Mouse (Mus musculus): ENCODE data around the gene Sqor.

Gene Sqor

DNA sequence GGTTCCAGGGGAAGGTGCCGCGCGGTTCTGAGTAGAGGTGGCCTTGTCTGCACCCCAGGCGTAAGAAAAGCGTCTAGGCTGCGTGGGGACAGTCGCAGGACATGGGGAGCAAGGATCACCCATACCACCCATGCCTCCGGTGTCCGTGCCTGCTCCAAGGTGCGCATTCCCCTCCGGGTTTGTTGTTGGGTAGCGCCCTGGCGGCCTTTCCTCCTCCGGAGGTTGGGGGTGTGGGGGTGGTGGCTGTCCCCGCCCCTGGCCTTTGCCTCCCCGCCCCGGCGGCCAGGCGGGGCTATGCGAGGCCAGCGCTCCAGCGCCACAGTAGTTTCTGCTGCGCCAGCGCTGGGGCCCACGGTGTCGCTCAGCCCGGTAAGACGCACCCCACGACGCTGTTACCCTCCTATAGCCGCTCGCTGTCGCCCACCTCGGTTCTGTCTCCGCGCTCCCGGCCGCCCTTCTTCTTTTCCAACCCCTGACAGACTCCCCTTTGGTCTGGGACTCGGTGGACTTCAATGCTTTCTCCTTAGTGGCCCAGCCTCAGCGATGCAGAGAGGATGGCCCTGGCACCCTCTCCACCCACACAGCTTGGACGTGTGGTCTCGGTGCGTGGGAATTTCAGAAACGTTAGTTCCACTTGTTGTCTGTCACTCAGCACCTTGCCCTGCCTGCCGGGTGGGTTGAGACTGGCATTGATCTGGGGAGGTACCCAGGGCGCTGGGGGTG is at the start of gene Sqor:
Gene Sqor (plus strand): TSS at position 167 of the 723 bp plus-strand sequence.
- peak; percentile 72 to 74 for DNase-seq (ENCODE audit: low spot score in 2 of 2)

DNA sequence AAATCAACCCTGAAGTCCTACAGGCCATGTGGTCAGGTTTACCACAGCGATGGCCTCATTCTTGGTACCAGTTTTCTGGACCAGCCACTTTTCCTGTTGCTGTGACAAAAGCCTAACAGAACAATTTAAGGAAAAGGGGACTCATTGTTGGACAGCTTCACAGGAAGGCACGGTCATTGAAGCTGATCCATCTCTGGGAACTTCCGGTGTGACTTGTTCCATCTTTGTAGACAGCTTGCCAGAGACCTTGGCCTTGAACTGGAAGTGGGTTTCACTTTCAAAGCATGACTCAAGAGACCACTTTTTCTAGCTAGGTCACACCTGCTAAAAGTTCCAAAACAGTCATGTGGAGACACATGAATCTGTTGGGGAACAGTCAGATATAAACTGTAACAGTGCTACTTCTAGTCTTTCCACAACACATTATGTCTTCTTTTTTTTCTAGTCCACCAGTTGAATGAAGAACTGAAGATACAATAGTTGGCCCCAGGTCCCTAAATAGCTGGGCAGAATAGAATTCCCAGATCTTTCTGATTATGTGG is 48.7 kb upstream of the Sqor start:
- DNase-seq (ENCODE audit: low spot score in 2 of 2): no peak

DNA sequence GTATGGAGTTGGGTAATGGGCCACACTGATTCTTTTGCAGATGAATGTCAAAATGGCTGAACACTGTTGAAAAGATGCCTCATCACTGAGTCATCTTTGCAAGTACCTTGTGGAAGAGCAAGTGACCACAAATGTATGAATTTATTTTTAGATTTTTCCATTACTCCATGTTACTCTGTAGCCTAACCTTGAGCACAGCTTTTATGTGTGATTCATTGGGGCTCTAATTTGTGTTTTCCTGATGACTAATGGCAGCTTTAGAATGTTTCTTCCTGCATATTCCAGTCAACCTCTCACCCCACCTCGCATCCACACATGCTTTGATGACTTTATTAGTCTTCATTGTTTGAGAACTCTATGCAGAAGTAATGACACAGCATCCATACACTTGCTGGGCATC is 45.8 kb upstream of the Sqor start:
- no peak for DNase-seq (ENCODE audit: low spot score in 2 of 2)

DNA sequence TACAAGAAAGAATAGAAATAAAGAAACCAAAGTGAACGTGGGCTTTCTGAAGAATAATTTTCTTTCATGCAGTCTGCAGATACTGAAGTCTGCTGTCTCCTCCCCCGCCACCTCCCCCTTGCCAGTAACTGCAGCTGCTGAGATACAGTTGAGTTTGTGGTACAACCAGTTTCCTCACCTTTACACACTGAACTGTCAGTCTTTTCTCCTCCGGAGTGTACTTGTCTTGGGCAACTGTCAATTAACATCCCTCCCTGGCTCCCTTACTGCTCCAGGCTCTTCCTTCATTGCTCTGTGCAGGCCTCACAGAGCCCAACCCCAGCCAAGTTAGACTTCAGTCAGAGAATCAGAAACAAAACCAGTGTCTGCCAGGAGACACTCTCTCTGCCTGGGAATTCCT is 44.5 kb upstream of the Sqor start:
- DNase-seq (ENCODE audit: low spot score in 2 of 2): no peak

DNA sequence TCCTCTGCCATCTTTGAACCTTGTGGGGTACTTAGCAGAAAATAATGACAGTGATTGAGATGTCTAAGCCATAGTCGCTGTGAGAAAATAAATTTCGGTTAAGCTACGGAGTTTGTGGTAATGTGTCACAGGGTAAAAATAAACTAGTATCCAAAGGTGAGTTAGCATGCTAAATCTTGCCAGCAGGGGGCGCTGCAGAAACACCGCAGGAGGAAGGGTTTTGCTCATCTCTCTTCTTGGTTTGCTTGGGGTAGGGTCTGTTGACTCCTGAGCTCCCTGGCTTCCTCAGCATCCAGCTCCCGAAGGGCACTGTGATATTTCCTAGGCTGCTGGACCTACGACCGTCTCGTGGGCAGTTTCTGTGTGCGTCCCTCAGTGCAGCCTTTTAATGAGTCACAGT is 39.4 kb upstream of the Sqor start:
- no peak for DNase-seq (ENCODE audit: low spot score in 2 of 2)

DNA sequence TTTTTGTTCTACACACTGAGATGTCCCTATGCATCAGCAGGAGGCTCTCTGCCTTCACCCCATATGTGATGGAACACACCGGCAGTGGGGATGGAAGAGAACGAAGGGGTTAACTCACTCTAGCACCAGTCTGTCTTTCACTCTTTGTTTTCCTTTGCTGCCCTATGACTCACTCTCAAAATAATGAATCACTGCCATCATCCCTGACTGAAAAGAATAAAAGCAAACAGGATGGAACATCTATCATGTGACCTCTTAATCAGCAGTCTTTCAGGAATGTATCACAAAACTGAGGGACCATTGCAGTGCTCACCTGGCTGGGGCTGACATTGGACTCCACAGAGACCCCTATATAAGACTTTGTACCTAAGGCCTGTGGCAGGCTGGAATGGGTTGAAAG is 33.6 kb upstream of the Sqor start:
- DNase-seq (ENCODE audit: low spot score in 2 of 2): no peak

DNA sequence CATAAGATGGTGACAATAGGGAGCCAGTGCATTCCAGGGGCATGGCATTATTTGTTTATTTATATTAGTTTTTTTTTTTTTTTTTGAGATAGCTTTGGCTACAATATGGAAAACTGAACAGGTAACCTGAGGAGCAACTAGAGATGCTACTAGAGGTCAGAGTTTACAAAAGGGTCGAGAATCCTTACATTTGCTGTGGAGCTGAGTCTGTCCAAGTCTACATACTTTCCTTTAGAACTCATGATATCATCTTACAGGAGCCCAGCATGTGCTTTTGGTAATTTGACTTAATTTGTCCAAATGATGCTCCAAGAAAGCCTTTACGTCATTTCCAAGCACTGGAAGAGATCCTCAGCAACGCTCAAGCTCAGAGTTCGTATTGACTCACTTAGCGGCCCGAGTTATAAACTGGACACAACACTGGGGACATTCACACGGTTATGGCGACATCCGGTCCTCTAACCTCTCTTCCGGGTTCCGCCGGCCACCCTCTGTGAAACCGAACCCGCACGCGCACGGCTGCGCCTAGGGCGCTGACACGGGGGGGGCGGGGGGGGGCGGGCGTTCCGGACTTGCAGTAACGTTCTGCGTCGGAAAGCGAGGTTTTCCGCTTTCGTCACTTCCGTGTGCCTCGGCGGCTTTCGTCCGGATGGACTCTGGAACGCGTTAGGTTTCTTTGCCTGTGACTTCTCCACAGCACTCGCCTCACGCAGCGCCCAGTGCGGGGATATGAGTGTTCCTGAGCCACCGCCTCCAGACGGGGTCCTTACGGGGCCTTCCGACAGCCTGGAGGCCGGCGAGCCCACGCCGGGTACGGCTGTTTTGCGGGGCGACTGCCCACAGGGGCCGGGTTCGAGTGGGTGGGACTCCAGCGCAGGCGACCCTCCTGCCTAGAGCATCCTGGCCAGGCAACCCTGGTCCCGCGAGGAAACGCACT is 26.9 kb upstream of the Sqor start, which contains the start of gene Bloc1s6:
Gene Bloc1s6 (plus strand): TSS at position 610 of the 937 bp plus-strand sequence.
- DNase-seq (ENCODE audit: low spot score in 2 of 2): peak; percentile 83 to 88

DNA sequence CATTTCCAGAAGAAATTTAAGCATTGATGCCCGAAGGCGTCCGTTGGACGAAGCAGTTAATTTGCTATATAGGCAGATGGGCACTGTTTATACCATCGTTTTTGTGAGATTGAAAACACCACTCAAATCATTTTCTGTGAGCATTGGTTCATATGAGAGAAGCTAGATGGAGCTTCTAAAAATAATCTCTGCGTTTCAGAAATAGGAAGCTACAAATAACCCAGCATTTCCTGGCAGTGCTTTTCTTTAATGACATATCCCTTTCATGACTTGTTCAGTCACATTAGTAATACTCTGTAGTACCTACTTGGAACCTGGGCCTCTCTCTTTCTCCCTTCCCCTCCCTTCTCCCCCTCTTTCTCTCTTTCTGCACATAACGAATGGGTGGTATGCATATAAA is 26.0 kb upstream of the Sqor start:
- no peak for DNase-seq (ENCODE audit: low spot score in 2 of 2)

DNA sequence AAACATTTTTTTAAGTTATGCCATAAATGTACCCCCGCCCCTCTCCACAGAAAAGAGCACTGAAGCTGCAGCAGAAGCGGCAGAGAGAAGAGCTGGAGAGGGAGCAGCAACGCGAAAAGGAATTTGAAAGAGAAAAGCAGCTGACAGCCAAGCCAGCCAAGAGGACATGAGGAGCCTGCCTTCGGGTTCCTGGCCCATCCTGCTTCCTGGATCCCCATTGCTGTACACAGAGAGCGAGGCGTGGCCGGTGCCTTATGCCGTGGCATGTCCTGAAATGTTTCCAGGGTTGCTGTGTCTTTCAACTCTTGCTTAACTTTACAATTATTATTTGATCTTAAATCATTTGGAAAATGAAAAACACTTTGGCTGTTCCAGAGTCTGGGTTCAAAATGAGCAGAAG is 18.6 kb upstream of the Sqor start:
- DNase-seq (ENCODE audit: low spot score in 2 of 2): no peak

DNA sequence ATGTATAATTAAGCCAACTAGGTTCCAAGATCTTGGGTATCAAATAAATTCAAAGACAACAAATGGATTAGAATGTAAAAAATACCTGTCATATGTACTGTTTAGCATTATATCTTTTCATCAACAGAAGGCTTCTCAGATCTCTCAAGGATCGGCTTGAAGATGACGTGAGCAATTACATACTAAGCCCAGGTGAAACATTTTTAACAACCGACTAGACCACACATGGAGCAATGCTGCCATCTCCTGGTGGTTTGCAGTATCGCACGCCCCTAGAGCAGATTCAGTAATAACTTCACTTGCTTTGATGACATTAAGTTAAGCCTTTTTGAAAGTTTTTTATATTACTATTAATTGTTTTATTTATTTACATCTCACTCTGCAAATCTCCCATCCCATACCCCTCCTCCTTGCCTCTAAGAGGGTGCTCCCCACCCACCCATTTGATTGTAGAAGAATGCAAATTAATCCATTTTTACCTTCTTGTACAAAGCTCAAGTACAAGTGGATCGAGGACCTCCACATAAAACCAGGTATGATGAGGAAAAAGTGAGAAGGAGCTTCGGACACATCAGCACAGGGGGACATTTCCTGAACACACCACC is 11.2 kb upstream of the Sqor start:
- no peak for DNase-seq (ENCODE audit: low spot score in 2 of 2)

DNA sequence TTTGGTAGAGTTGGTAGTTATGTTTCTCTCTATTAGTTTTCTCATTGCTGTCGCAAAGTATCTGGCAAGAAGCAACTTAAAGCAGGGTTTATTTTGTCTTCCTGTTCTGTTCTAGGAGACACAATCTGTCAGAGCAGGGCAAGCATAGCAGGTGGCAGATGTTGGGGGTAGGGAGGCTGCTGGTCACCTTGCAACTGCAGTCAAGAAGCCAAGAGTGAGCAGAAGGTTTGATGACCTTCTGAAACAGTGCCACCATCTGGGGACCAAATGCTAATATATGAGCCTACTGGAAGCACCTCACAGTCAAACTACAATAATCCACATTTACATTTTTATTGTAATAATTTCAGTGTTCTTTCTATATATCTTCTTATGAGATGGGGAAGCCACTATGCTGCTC is 5.2 kb upstream of the Sqor start:
- no peak for DNase-seq (ENCODE audit: low spot score in 2 of 2)

DNA sequence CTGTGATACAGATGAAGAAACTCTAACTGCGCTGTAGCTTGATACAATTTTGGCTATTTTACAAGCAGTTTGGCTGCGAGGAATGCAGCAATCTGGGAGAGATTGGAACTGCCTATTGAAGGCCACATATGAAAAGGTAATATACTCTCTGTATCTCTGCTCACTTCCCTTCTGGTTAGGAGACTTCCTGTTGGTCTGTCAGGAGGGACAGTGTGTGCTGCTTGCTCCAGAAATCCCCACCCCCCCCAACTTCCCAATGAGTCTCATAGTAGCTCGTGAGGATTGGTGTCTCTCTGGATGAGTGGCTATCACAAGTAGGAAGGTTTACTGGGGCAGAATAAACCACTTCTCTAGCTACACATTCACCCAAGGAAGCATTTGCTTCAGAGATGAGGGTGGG is 2.0 kb upstream of the Sqor start:
- DNase-seq (ENCODE audit: low spot score in 2 of 2): no peak

DNA sequence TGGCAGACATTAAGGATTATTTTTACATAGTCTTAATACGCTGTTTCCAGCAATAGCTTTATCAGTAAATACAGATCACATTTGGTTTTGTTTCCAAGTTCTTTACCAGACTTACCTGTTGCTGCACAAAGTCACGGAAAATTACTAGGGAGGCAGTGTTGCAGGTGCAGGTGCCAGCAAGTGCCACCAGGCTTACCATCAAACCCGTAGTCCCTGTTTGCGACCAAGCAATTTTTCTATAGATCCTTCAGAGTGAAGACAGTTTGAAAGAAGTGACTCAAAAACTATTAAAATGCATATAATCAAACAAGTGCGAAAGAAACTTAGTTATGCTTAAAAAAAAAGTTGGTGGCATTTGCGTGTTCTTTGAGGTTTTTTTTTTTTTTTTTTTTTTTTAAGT is 511 bp upstream of the Sqor start:
- no peak for DNase-seq (ENCODE audit: low spot score in 2 of 2)

DNA sequence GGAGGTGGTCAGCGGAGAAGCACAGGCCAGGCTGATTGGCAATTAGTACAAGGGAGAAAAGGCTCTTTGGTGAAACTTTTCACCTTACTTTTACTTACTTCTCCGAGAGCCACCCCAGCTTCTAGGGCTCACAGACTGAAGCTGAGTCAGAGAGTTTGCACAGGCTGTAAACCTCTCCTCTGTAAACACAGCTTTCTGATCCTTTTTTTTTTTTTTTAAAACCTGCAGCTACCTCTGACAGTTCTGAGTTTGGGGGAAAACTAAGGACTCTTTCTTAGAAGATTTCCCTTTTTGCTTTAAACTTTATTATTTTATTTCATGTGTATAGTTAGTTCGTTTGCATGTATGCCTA is 733 bp downstream of the Sqor start:
- no peak for DNase-seq (ENCODE audit: low spot score in 2 of 2)

DNA sequence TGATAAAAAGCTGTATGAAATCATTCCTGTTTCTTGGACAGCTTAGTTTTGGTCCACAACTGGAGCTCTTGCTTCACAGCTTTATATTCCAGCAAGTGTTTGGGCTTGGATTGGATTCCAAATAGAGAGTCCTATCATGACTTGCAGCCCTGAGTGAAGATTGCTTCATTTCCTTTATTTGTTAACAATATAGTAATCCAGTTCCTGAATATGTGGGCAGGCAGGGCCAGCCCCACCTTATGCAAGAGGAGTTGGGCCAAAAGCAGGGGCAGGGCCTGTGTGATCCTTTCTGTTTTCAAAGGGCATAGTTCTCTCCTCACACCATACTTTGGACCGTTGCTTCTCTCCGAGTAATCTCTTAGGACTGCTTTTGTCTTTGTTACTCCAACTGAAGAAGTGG is 6.0 kb downstream of the Sqor start:
- no peak for DNase-seq (ENCODE audit: low spot score in 2 of 2)

DNA sequence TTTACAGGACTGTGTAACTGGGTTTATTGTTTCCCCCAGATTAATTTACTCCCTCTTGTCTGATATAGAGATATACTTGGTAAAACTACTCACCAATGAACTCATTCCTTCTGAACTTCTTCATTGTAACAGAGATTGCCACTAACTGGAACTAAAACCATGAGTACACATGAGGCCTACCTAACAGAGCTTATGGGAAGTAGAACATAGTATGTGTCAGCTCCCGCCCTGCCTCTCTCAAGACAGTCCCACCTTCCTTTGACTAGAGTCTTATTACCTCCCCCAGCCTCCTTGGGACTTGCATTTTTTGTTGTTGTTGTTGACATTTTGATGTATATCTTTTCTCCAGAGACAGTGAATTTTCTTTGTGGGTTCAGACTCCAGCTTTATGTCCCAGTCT is 7.9 kb downstream of the Sqor start:
- DNase-seq (ENCODE audit: low spot score in 2 of 2): no peak

DNA sequence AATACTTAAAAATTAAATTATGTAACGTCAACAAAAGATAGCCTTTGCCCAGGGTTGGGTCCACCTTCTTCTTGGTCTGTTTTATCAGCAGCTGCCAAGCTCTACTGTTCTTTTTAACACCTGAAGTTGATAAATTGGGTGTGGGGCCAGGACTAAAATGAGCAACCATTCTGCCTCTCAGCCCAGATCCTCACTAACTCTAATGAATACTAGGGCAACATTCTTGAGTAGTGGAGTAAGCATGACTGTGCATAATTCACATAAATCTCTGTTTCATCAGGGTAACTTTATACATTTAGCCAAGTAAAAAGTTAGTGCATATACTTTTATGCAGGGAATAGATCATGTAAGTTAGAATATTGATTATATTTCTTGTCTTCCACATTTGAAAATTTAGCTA is 10.5 kb downstream of the Sqor start:
- DNase-seq (ENCODE audit: low spot score in 2 of 2): no peak

DNA sequence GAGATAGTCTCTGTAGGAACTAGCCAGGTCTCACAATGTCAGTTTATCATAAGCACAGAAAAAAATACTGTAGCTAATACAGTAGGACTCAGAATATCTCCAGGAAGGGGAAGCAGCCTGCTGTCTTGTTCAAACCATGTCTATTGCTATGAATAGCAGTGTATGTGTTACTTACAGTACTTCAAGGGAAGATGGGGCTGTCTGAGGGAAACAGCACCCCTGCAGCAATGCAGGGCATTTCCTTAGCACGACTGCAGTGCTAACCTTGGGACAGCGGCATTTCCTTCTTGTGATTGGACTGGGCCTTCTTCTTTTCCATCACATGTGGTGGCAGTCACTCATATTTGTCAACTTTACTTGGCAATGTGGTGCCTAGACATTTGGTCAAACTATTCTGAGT is 11.8 kb downstream of the Sqor start:
- no peak for DNase-seq (ENCODE audit: low spot score in 2 of 2)

DNA sequence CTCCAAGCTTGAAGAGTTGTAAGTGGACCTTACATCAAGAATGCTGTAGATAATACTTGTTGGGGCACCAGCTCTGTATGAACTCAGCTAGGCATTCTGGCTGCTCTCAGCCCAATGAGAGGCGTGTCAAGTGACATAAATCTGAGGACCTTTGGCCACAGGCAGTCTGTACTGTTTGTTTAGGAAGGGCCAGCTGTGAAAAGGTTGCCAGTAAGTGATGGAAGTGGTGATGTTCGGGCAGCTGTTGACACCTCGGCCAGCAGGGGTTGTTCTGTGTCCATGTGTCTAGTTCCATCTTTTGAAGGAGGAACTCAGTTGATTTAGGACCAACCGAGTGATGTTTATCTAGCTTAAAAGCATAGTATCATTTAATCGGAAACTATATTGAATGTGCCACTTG is 14.9 kb downstream of the Sqor start:
- DNase-seq (ENCODE audit: low spot score in 2 of 2): no peak

DNA sequence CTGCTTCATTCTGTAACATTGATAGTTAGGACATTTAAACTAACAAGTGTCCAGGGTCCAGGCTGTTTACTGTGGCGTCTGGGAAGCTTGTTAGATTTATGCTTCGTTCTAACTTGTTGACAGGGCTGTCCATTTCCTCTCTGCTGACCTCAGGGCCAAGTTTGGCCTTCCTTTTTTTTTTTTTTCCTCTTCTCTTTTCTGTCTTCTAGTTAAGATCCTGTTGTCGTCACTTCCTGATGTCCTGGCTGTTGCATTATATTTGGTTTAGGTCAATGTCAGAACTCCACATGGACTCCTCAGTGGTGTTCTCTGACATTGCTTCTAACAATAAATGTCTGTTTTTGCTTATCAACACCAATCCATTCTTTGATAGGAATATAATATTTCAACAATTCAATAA is 15.4 kb downstream of the Sqor start:
- no peak for DNase-seq (ENCODE audit: low spot score in 2 of 2)

DNA sequence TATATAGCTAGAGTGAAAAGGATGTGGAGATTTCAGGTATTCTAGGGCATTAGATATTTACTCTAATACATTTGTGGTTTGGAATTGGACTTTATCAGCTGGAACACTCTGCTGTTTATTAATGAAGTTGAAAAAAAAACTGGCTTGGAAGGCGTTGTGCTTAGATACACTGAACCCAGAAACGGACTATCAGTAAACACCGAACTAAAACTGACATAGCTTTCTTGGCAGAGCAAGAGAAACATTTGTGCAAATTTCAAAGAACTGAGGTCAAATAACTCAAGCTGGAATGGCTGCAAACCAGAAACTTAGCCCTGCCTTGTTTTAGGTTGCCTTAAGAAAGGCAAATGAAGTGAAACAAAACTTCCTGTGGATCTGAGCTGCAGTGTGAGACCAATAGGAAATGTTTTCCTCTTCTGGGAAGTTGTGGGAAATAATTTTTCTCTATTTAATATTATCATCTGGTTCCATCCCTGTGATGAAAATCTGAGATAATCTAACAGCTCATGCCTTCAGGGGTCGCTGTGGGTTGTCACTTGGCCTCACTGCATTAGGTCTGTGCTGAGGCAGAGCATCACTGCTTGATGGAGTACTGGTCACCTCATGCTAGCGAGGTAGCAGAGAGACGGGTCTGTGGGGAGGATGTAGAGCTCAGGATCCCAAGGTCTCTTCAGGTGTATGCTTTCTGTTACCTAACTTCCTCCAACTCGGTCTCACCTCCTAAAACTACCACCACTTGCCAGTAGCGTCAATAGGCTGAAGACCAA is 16.7 kb downstream of the Sqor start:
- no peak for DNase-seq (ENCODE audit: low spot score in 2 of 2)

DNA sequence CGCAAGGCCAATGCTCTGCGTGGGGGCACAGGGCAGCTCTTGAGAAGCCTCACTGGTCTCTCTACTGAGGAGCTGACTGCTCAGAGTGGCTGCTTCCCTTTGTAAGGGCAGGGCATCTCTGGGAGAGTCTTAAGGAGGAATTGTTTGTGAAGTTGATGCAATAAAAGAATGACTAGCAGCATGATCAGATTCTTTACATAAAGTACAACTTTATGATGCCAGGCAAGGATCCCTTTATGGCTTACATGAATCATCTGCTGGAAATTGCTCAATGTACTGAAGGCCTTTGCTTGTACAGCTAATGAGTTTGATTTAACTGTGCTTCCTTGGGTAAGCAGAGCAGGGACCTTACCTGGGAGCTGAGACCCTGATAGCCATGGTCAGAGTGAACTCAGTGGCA is 18.7 kb downstream of the Sqor start:
- no peak for DNase-seq (ENCODE audit: low spot score in 2 of 2)

All from urinary bladder, postnatal 4 days (tissue).